Mouse (Mus musculus): ENCODE results near the gene Prune2.

DNA sequence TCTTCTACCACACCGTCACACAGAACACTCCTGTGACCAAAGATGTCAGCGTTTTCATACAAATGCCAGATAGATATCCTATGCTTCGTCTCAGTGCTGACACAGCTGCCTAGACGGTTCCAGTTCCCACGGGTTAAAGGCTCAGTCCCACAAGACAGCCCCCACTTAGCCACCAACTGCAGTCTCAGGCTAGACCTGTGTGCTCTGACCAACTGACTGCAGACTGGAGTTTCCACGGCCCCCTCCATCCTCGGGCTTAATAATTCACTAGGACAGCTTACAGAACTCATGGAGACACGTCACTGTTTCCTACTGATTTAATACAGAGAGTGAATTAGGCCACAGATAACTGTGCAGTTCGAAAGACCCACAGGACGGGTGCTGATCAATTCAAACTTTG, 213.8 kb downstream of the Prune2 start:
- no peak for TF ChIP-seq CTCF (IDR thresholded peaks at IDR 0.05; ENCODE audit: extremely low read depth, insufficient read depth, low read length)
- TF ChIP-seq POLR2A (IDR thresholded peaks at IDR 0.05; ENCODE audit: extremely low read depth, insufficient read depth, low read length): no peak
